Mouse (Mus musculus) stomach, postnatal 0 days (tissue): Measurements from ENCODE around the gene Adam22.

Source experiments
- CTCF ChIP-seq: IDR thresholded peaks from 2 replicates; pipeline ENCODE4 v1.5.1; 2016; ENCODE audit warnings: antibody characterized with exemption, low read depth, mild to moderate bottlenecking, moderate library complexity
- EP300 ChIP-seq: optimal IDR thresholded peaks from 2 replicates; pipeline ENCODE3; 2016; ENCODE audit warnings: antibody characterized with exemption

GRCm38 (mm10) chr5:8368781-8369180 is 821 bp upstream of the Adam22 start:
- TF ChIP-seq CTCF: no peak
- no peak for TF ChIP-seq EP300
